In genomic region chr6:113404649-113405448, GRCm38 (mm10) we compare ENCODE assay signal across 14 mouse cellular contexts. TPM values are rescaled to one million over a fixed set of nuclear protein-coding genes. Genes with fewer than 3 reads are reported as not detected.
DNase-seq lines count a peak whose midpoint lies in the region; ATAC-seq lines count a peak whose summit lies in the region.
"Had no signal": no experiment of that assay in that cellular context is flagged by ENCODE, and none has a peak within 500 bp of the region (broad histone marks: within the 10 kb centered on the region; RNA-seq: fewer than 3 reads in every experiment).

No protein-coding gene starts in this region.

- 72% methylated on average over 12 of the region's 12 CpGs for WGBS in liver, embryonic 12.5 days (ENCODE audit: insufficient replicate concordance)
- 86% methylated on average over 12 of the region's 12 CpGs for WGBS in limb, embryonic 10.5 days

- H3K9ac ChIP-seq in liver, embryonic 12.5 days = no peak overlapping the region
- H3K9ac ChIP-seq: forebrain, embryonic 15.5 days; heart, embryonic 15.5 days had no signal

- no peaks in the 10 kb centered on the region for H3K9me3 ChIP-seq in liver, embryonic 12.5 days (replicated peaks)
- no peaks in the 10 kb centered on the region for H3K9me3 ChIP-seq in limb, embryonic 10.5 days (replicated peaks)
- H3K9me3 ChIP-seq: forebrain, embryonic 15.5 days; heart, embryonic 15.5 days had no signal

- 0 out of 2 replicates have a peak, but pooled peaks have one; percentile 4 for ATAC-seq in frontal cortex, adult (ENCODE audit: low TSS enrichment)
- 0 out of 2 replicates have a peak, but pooled peaks have one; percentile 25 for ATAC-seq in liver, embryonic 12.5 days
- ATAC-seq: forebrain, embryonic 15.5 days had no signal

- no peak overlapping the region for H3K27ac ChIP-seq in liver, embryonic 12.5 days
- peak overlapping the region; percentile 26; the same call in 1 of the 2 replicates for H3K27ac ChIP-seq in limb, embryonic 10.5 days
- H3K27ac ChIP-seq: forebrain, embryonic 15.5 days; heart, embryonic 15.5 days had no signal

- H3K36me3 ChIP-seq in liver, embryonic 12.5 days = peaks cover 20% of the 10 kb centered on the region
- peaks cover 17% of the 10 kb centered on the region; the same call in 1 of the 2 replicates for H3K36me3 ChIP-seq in limb, embryonic 10.5 days
- H3K36me3 ChIP-seq: heart, embryonic 15.5 days had no signal

- DNase-seq in frontal cortex, postnatal 36 days (ENCODE audit: low spot score in 2 of 2) = no peak
- no peak for DNase-seq in liver
- DNase-seq in kidney, adult 18-20 months = peak; percentile 45
- no peak for DNase-seq in limb, embryonic 10.5 days (ENCODE audit: low spot score)
- DNase-seq in natural killer cell, adult 2 months (ENCODE audit: low spot score in 2 of 2) = no peak
- no peak for DNase-seq in urinary bladder, postnatal 36 days (ENCODE audit: low spot score in 2 of 2)
- DNase-seq: adrenal gland, postnatal 25 days; cerebellum, adult 11 months; gastrocnemius, postnatal 36 days; lung, postnatal 4 days had no signal

- no peaks in the 10 kb centered on the region for H3K27me3 ChIP-seq in liver, embryonic 12.5 days (replicated peaks)
- no peaks in the 10 kb centered on the region for H3K27me3 ChIP-seq in limb, embryonic 10.5 days (ENCODE audit: low read depth, poor library complexity, severe bottlenecking)
- H3K27me3 ChIP-seq: forebrain, embryonic 15.5 days; heart, embryonic 15.5 days had no signal

- no peak overlapping the region for H3K4me3 ChIP-seq in liver, embryonic 12.5 days
- H3K4me3 ChIP-seq in limb, embryonic 10.5 days = no peak overlapping the region
- H3K4me3 ChIP-seq: forebrain, embryonic 15.5 days; heart, embryonic 15.5 days had no signal

- peaks cover 3% of the 10 kb centered on the region; the same call in 1 of the 2 replicates for H3K4me1 ChIP-seq in liver, embryonic 12.5 days
- H3K4me1 ChIP-seq in limb, embryonic 10.5 days = peaks cover 16% of the 10 kb centered on the region
- H3K4me1 ChIP-seq: forebrain, embryonic 15.5 days; heart, embryonic 15.5 days had no signal

- no peak overlapping the region for H3K4me2 ChIP-seq in liver, embryonic 12.5 days
- H3K4me2 ChIP-seq: forebrain, embryonic 15.5 days; heart, embryonic 15.5 days had no signal

RNA-seq across cellular contexts. Expression of gene Rpusd3, which starts 14.3 kb away (rescaled TPM):
- 19.8 and 22.2 TPM in 2 replicates for polyA plus RNA-seq in liver, embryonic 12.5 days (2016; fragmentation: Nextera tagmentation; extraction: Ambion mirVana)
- 37.9 and 40.8 TPM in 2 replicates for polyA plus RNA-seq in limb, embryonic 10.5 days (2016; fragmentation: Nextera tagmentation; extraction: Ambion mirVana)

RNA-seq across cellular contexts. Expression of gene Ttll3, which starts 15.8 kb away (rescaled TPM):
- polyA plus RNA-seq in liver, embryonic 12.5 days (2016; fragmentation: Nextera tagmentation; extraction: Ambion mirVana) = 1.1 and 1.3 TPM in 2 replicates
- polyA plus RNA-seq in limb, embryonic 10.5 days (2016; fragmentation: Nextera tagmentation; extraction: Ambion mirVana) = 2.7 and 4.1 TPM in 2 replicates

RNA-seq across cellular contexts. Expression of gene Arpc4, which starts 26.9 kb away (rescaled TPM):
- 275 and 294 TPM in 2 replicates for polyA plus RNA-seq in liver, embryonic 12.5 days (2016; fragmentation: Nextera tagmentation; extraction: Ambion mirVana)
- 383 and 393 TPM in 2 replicates for polyA plus RNA-seq in limb, embryonic 10.5 days (2016; fragmentation: Nextera tagmentation; extraction: Ambion mirVana)

RNA-seq across cellular contexts. Expression of gene Tada3, which starts 27.2 kb away (rescaled TPM):
- 29.2 and 33.3 TPM in 2 replicates for polyA plus RNA-seq in liver, embryonic 12.5 days (2016; fragmentation: Nextera tagmentation; extraction: Ambion mirVana)
- 47.2 and 53.4 TPM in 2 replicates for polyA plus RNA-seq in limb, embryonic 10.5 days (2016; fragmentation: Nextera tagmentation; extraction: Ambion mirVana)

RNA-seq across cellular contexts. Expression of gene Cidec, which starts 30.7 kb away (rescaled TPM):
- polyA plus RNA-seq in liver, embryonic 12.5 days (2016; fragmentation: Nextera tagmentation; extraction: Ambion mirVana) = not detected in 2 replicates
- not detected in 2 replicates for polyA plus RNA-seq in limb, embryonic 10.5 days (2016; fragmentation: Nextera tagmentation; extraction: Ambion mirVana)
- polyA plus RNA-seq: forebrain, embryonic 15.5 days; heart, embryonic 15.5 days had no signal
